Mouse (Mus musculus): ENCODE results near the gene Rpl22. TPM values are rescaled to one million over a fixed set of nuclear protein-coding genes. Genes with fewer than 3 reads are reported as not detected.
A peak's percentile ranks its signal among the peaks of the same experiment; 100 is the strongest.

Rpl22 gene
- 286 and 375 TPM in 2 replicates for polyA plus RNA-seq (2015; fragmentation: Nextera tagmentation; extraction: Ambion mirVana)

- Histone ChIP-seq H3K27me3 (no peaks in the 10 kb centered on the region), H3K4me3 (peak within 1 kb of the TSS; percentile 95), H3K9me3 (no peaks in the 10 kb centered on the region), H3K9ac (peak within 1 kb of the TSS; percentile 98), H3K4me1 (peaks cover 20% of the 10 kb centered on the region), H3K36me3 (peaks cover 29% of the 10 kb centered on the region), H3K4me2 (peak within 1 kb of the TSS; percentile 52), H3K27ac (peak within 1 kb of the TSS; percentile 80)
- under 1% methylated on average over 70 of the region's 70 CpGs for WGBS
- peak; percentile 88 for ATAC-seq (ENCODE audit: insufficient number of reproducible peaks, low FRiP score, low TSS enrichment, low read depth)
These were observed at the start of gene Rpl22 for GRCm38 (mm10) chr4:152325574-152326411. Gene Rpl22, plus strand, starts transcription at chr4:152325742.

GRCm38 (mm10) chr4:152276389-152277347 lies 48.9 kb upstream of the Rpl22 start:
- peaks cover 27% of the 10 kb centered on the region for H3K36me3 ChIP-seq
- no peak overlapping the region for H3K4me2 ChIP-seq
- no peak for ATAC-seq (ENCODE audit: insufficient number of reproducible peaks, low FRiP score, low TSS enrichment, low read depth)
- H3K9me3 ChIP-seq = no peaks in the 10 kb centered on the region
- H3K9ac ChIP-seq = no peak overlapping the region
- H3K27ac ChIP-seq = no peak overlapping the region
- H3K27me3 ChIP-seq = peaks cover 35% of the 10 kb centered on the region
- H3K4me3 ChIP-seq = no peak overlapping the region
- 49% methylated on average over 10 of the region's 10 CpGs for WGBS
- H3K4me1 ChIP-seq = peaks cover 49% of the 10 kb centered on the region

GRCm38 (mm10) chr4:152277916-152278315 lies 47.6 kb upstream of the Rpl22 start:
- peaks cover 48% of the 10 kb centered on the region for H3K27me3 ChIP-seq
- H3K4me1 ChIP-seq = peaks cover 45% of the 10 kb centered on the region
- no peak overlapping the region for H3K27ac ChIP-seq
- H3K9me3 ChIP-seq = no peaks in the 10 kb centered on the region
- H3K36me3 ChIP-seq = peaks cover 32% of the 10 kb centered on the region
- H3K9ac ChIP-seq = no peak overlapping the region
- ATAC-seq (ENCODE audit: insufficient number of reproducible peaks, low FRiP score, low TSS enrichment, low read depth) = no peak
- 58% methylated on average over 2 of the region's 2 CpGs for WGBS
- H3K4me2 ChIP-seq = no peak overlapping the region
- no peak overlapping the region for H3K4me3 ChIP-seq

- Histone ChIP-seq H3K4me1 (peaks cover 42% of the 10 kb centered on the region), H3K9me3 (no peaks in the 10 kb centered on the region), H3K4me2 (no peak overlapping the region), H3K4me3 (no peak overlapping the region), H3K27me3 (peaks cover 58% of the 10 kb centered on the region), H3K36me3 (peaks cover 36% of the 10 kb centered on the region), H3K27ac (no peak overlapping the region), H3K9ac (no peak overlapping the region)
- 88% methylated on average over 23 of the region's 23 CpGs for WGBS
- no peak for ATAC-seq (ENCODE audit: insufficient number of reproducible peaks, low FRiP score, low TSS enrichment, low read depth)
These were observed 46.6 kb upstream of the Rpl22 start for GRCm38 (mm10) chr4:152278986-152279385.

- Histone ChIP-seq H3K9me3 (no peaks in the 10 kb centered on the region), H3K4me3 (no peak overlapping the region), H3K27ac (no peak overlapping the region), H3K27me3 (peaks cover 77% of the 10 kb centered on the region), H3K4me2 (no peak overlapping the region), H3K9ac (no peak overlapping the region), H3K4me1 (peaks cover 26% of the 10 kb centered on the region), H3K36me3 (peaks cover 39% of the 10 kb centered on the region)
- 51% methylated on average over 15 of the region's 15 CpGs for WGBS
- no peak for ATAC-seq (ENCODE audit: insufficient number of reproducible peaks, low FRiP score, low TSS enrichment, low read depth)
These were observed 43.9 kb upstream of the Rpl22 start for GRCm38 (mm10) chr4:152281601-152282000.

GRCm38 (mm10) chr4:152282721-152283120 lies 42.8 kb upstream of the Rpl22 start:
- WGBS = 15% methylated on average over 34 of the region's 34 CpGs
- Histone ChIP-seq H3K4me3 (peak overlapping the region; percentile 35), H3K27ac (no peak overlapping the region), H3K4me1 (peaks cover 28% of the 10 kb centered on the region), H3K9ac (no peak overlapping the region), H3K4me2 (peak overlapping the region; percentile 63), H3K27me3 (peaks cover 86% of the 10 kb centered on the region), H3K36me3 (peaks cover 39% of the 10 kb centered on the region), H3K9me3 (no peaks in the 10 kb centered on the region)
- no peak for ATAC-seq (ENCODE audit: insufficient number of reproducible peaks, low FRiP score, low TSS enrichment, low read depth)

GRCm38 (mm10) chr4:152283186-152283950 lies 42.2 kb upstream of the Rpl22 start:
- Histone ChIP-seq H3K27me3 (peaks cover 92% of the 10 kb centered on the region), H3K4me3 (peak overlapping the region; percentile 35), H3K4me1 (peaks cover 28% of the 10 kb centered on the region), H3K27ac (no peak overlapping the region), H3K36me3 (peaks cover 39% of the 10 kb centered on the region), H3K4me2 (peak overlapping the region; percentile 63), H3K9ac (no peak overlapping the region), H3K9me3 (no peaks in the 10 kb centered on the region)
- ATAC-seq (ENCODE audit: insufficient number of reproducible peaks, low FRiP score, low TSS enrichment, low read depth) = peak; percentile 66
- 6% methylated on average over 65 of the region's 70 CpGs for WGBS

GRCm38 (mm10) chr4:152285505-152285904 lies 40.0 kb upstream of the Rpl22 start:
- 1% methylated on average over 10 of the region's 10 CpGs for WGBS
- H3K4me3 ChIP-seq = no peak overlapping the region
- H3K36me3 ChIP-seq = peaks cover 23% of the 10 kb centered on the region
- H3K4me2 ChIP-seq = no peak overlapping the region
- H3K9ac ChIP-seq = no peak overlapping the region
- peaks cover 92% of the 10 kb centered on the region for H3K27me3 ChIP-seq
- no peaks in the 10 kb centered on the region for H3K9me3 ChIP-seq
- no peak overlapping the region for H3K27ac ChIP-seq
- peaks cover 35% of the 10 kb centered on the region for H3K4me1 ChIP-seq
- no peak for ATAC-seq (ENCODE audit: insufficient number of reproducible peaks, low FRiP score, low TSS enrichment, low read depth)

GRCm38 (mm10) chr4:152286183-152286582 lies 39.4 kb upstream of the Rpl22 start:
- Histone ChIP-seq H3K36me3 (peaks cover 17% of the 10 kb centered on the region), H3K27ac (no peak overlapping the region), H3K4me3 (peak overlapping the region; percentile 23), H3K9me3 (no peaks in the 10 kb centered on the region), H3K27me3 (peaks cover 92% of the 10 kb centered on the region), H3K9ac (no peak overlapping the region), H3K4me1 (peaks cover 40% of the 10 kb centered on the region), H3K4me2 (peak overlapping the region; percentile 38)
- peak; percentile 12; the same call in 1 of the 2 replicates for ATAC-seq (ENCODE audit: insufficient number of reproducible peaks, low FRiP score, low TSS enrichment, low read depth)
- 2% methylated on average over 32 of the region's 32 CpGs for WGBS

GRCm38 (mm10) chr4:152286887-152287286 lies 38.7 kb upstream of the Rpl22 start:
- no peak overlapping the region; the same call in 1 of the 2 replicates for H3K4me3 ChIP-seq
- WGBS = 3% methylated on average over 26 of the region's 26 CpGs
- H3K4me2 ChIP-seq = no peak overlapping the region
- H3K36me3 ChIP-seq = peaks cover 10% of the 10 kb centered on the region
- no peak overlapping the region for H3K27ac ChIP-seq
- peaks cover 92% of the 10 kb centered on the region for H3K27me3 ChIP-seq
- no peaks in the 10 kb centered on the region for H3K9me3 ChIP-seq
- no peak overlapping the region for H3K9ac ChIP-seq
- no peak for ATAC-seq (ENCODE audit: insufficient number of reproducible peaks, low FRiP score, low TSS enrichment, low read depth)
- H3K4me1 ChIP-seq = peaks cover 40% of the 10 kb centered on the region

Data from limb, embryonic 15.5 days (tissue).